Mouse (Mus musculus) gastrocnemius, postnatal 36 days (tissue): ENCODE data around the gene Trim62. TPM values are rescaled to one million over a fixed set of nuclear protein-coding genes. Genes with fewer than 3 reads are reported as not detected.

Experiments used
- DNase-seq, 2 experiments: peaks; one replicate each; pipeline ENCODE4 v3.0.0; 2022
- intact Hi-C: fragments of 180-260 bp; cut with DNase I; formaldehyde crosslinking; loops from one replicate; pipeline ENCODE4 v1.15.1; 2025
- total RNA-seq, 2 experiments: library from RNA; stranded (reverse); gene quantifications; 2 replicates each; pipeline ENCODE4 v1.2.3; 2021

Gene Trim62
- total RNA-seq, 2 experiments from 2014 or later: 0.51 to 0.79 TPM

GRCm38 (mm10) chr4:128906757-128907156 lies 23.4 kb downstream of the Trim62 start:
- DNase-seq: no peak
- intact Hi-C loops: no loop called here

- intact Hi-C loops: no loop called here
- no peak for DNase-seq
Measured at GRCm38 (mm10) chr4:128907238-128907968, 24.0 kb downstream of the Trim62 start.

- no peak for DNase-seq
- intact Hi-C loops: loop anchor here (2.0 kb wide), 1 partner anchor 178 kb away; no protein-coding TSS in a partner anchor
Measured at GRCm38 (mm10) chr4:128908586-128909377, 25.4 kb downstream of the Trim62 start.

- no peak for DNase-seq
Measured at GRCm38 (mm10) chr4:128909378-128909831, 26.0 kb downstream of the Trim62 start.

GRCm38 (mm10) chr4:128910276-128911063 lies 27.1 kb downstream of the Trim62 start:
- intact Hi-C loops: no loop called here

More at GRCm38 (mm10) chr4:128909378-128909831, 26.0 kb downstream of the Trim62 start:
- intact Hi-C loops: loop anchor here (2.0 kb wide), 1 partner anchor 177 kb away; no protein-coding TSS in a partner anchor

GRCm38 (mm10) chr4:128912085-128912484 lies 28.7 kb downstream of the Trim62 start:
- no peak for DNase-seq
- intact Hi-C loops: no loop called here

More at GRCm38 (mm10) chr4:128910276-128911063, 27.1 kb downstream of the Trim62 start:
- DNase-seq: no peak

GRCm38 (mm10) chr4:128913794-128914193 lies 30.4 kb downstream of the Trim62 start:
- DNase-seq: no peak
- intact Hi-C loops: no loop called here

- DNase-seq: no peak
- intact Hi-C loops: no loop called here
Measured at GRCm38 (mm10) chr4:128917119-128917518, 33.7 kb downstream of the Trim62 start.

- intact Hi-C loops: no loop called here
- DNase-seq: no peak
Measured at GRCm38 (mm10) chr4:128917756-128918155, 34.4 kb downstream of the Trim62 start.

GRCm38 (mm10) chr4:128918187-128918586 lies 34.8 kb downstream of the Trim62 start:
- intact Hi-C loops: no loop called here
- no peak for DNase-seq

- DNase-seq: no peak
- intact Hi-C loops: no loop called here
Measured at GRCm38 (mm10) chr4:128919106-128919505, 35.7 kb downstream of the Trim62 start.

- intact Hi-C loops: no loop called here
- DNase-seq: no peak
Measured at GRCm38 (mm10) chr4:128923603-128924002, 40.2 kb downstream of the Trim62 start.

GRCm38 (mm10) chr4:128924841-128925606 lies 41.6 kb downstream of the Trim62 start:
- intact Hi-C loops: no loop called here
- peak; percentile 58 for DNase-seq

GRCm38 (mm10) chr4:128932783-128933182 lies 49.4 kb downstream of the Trim62 start:
- intact Hi-C loops: no loop called here
- DNase-seq: no peak

GRCm38 (mm10) chr4:128935595-128935994 lies 52.2 kb downstream of the Trim62 start:
- intact Hi-C loops: no loop called here
- no peak for DNase-seq

GRCm38 (mm10) chr4:128942346-128942745 lies 59.0 kb downstream of the Trim62 start:
- intact Hi-C loops: no loop called here
- DNase-seq: no peak

GRCm38 (mm10) chr4:128946736-128947135 lies 63.4 kb downstream of the Trim62 start:
- DNase-seq: no peak
- intact Hi-C loops: no loop called here

GRCm38 (mm10) chr4:128947326-128947933 lies 64.0 kb downstream of the Trim62 start:
- DNase-seq: no peak
- intact Hi-C loops: no loop called here

GRCm38 (mm10) chr4:128948137-128948674 lies 64.8 kb downstream of the Trim62 start:
- intact Hi-C loops: no loop called here
- DNase-seq: no peak
